Mouse (Mus musculus) MEL (cell line): ENCODE data around the gene Gatad2b. TPM values are rescaled to one million over a fixed set of nuclear protein-coding genes. Genes with fewer than 3 reads are reported as not detected.

Source experiments
- DNase-seq: peaks from one replicate; pipeline ENCODE4 v3.0.0; 2011; ENCODE audit warnings: low read depth, low spot score
- H3K27ac ChIP-seq: 2 replicates; pipeline ENCODE4 v1.5.1; 2012; ENCODE audit warnings: low read depth, mild to moderate bottlenecking, control low read depth, low read length, moderate library complexity; ENCODE audit not compliant: control insufficient read depth
- H3K27me3 ChIP-seq, 2 experiments: fragments of 150-350 bp in 1 of 2; sonication (generic) in 1 of 2; 2 replicates each; pipeline ENCODE4 v1.6.1; 2012; ENCODE audit warnings: low read length in 2 of 2, mild to moderate bottlenecking in 2 of 2, improper control_type of control experiment in 1 of 2, moderate library complexity in 1 of 2; ENCODE audit not compliant: insufficient read depth in 2 of 2, control insufficient read depth in 1 of 2
- H3K36me3 ChIP-seq, 2 experiments: 2 replicates each; pipeline ENCODE4 v1.6.1; 2012 to 2014; ENCODE audit warnings: low read length in 2 of 2, improper control_type of control experiment in 1 of 2, inconsistent platforms in 1 of 2, mild to moderate bottlenecking in 1 of 2; ENCODE audit not compliant: insufficient read depth in 2 of 2, control insufficient read depth in 1 of 2
- H3K4me1 ChIP-seq, 2 experiments: fragments of 150-350 bp in 1 of 2; sonication (generic) in 1 of 2; 2 replicates each; pipeline ENCODE4 v1.6.1; 2012; ENCODE audit warnings: low read length in 2 of 2, improper control_type of control experiment in 1 of 2, mild to moderate bottlenecking in 1 of 2; ENCODE audit not compliant: insufficient read depth in 2 of 2, control insufficient read depth in 1 of 2
- H3K4me3 ChIP-seq, 2 experiments: fragments of 150-350 bp in 1 of 2; sonication (generic) in 1 of 2; 2 replicates each; pipeline ENCODE4 v1.5.1; 2012; ENCODE audit warnings: low read depth in 2 of 2, low read length in 2 of 2, mild to moderate bottlenecking in 2 of 2, moderate library complexity in 2 of 2, control low read depth in 1 of 2, improper control_type of control experiment in 1 of 2; ENCODE audit not compliant: control insufficient read depth in 1 of 2, insufficient read depth in 1 of 2
- H3K79me2 ChIP-seq: 2 replicates; pipeline ENCODE4 v1.6.1; 2012; ENCODE audit warnings: mild to moderate bottlenecking, low read length, moderate library complexity; ENCODE audit not compliant: control insufficient read depth, poor library complexity, insufficient read depth
- H3K9ac ChIP-seq: 2 replicates; pipeline ENCODE4 v1.6.1; 2012; ENCODE audit warnings: low read depth, mild to moderate bottlenecking, control low read depth, low read length, moderate library complexity; ENCODE audit not compliant: control insufficient read depth, poor library complexity, severe bottlenecking
- H3K9me3 ChIP-seq: fragments of 150-350 bp; sonication (generic); replicated peaks from 2 replicates; pipeline ENCODE4 v1.6.1; 2012; ENCODE audit warnings: mild to moderate bottlenecking, low read length, improper control_type of control experiment, moderate library complexity; ENCODE audit not compliant: insufficient read depth
- BHLHE40 ChIP-seq: IDR thresholded peaks from 2 replicates; pipeline ENCODE4 v1.6.1; 2012; ENCODE audit warnings: low read depth, mild to moderate bottlenecking, inconsistent platforms, low read length, improper control_type of control experiment, borderline replicate concordance
- CTCF ChIP-seq, 3 experiments: IDR thresholded peaks in 2 of 3; conservative IDR thresholded peaks in 1 of 3; 2 replicates each; pipeline ENCODE4 v1.5.1; 2011 to 2012; ENCODE audit warnings: low read length in 3 of 3, low read depth in 2 of 3, mild to moderate bottlenecking in 2 of 3, improper control_type of control experiment in 1 of 3, inconsistent platforms in 1 of 3, mixed read lengths in 1 of 3, moderate library complexity in 1 of 3; ENCODE audit not compliant: control insufficient read depth in 1 of 3, insufficient read depth in 1 of 3, poor library complexity in 1 of 3, severe bottlenecking in 1 of 3
- ELF1 ChIP-seq: IDR thresholded peaks from 2 replicates; pipeline ENCODE4 v1.6.1; 2014; ENCODE audit warnings: low read depth, mild to moderate bottlenecking, inconsistent platforms, low read length, improper control_type of control experiment, moderate library complexity
- ETS1 ChIP-seq: IDR thresholded peaks from 2 replicates; pipeline ENCODE4 v1.6.1; 2012; ENCODE audit warnings: low read depth, mild to moderate bottlenecking, inconsistent platforms, low read length, improper control_type of control experiment, moderate library complexity
- GATA1 ChIP-seq: IDR thresholded peaks from 2 replicates; pipeline ENCODE4 v1.6.1; 2011; ENCODE audit warnings: low read depth, low read length, improper control_type of control experiment
- HCFC1 ChIP-seq: IDR thresholded peaks from 2 replicates; pipeline ENCODE4 v1.6.1; 2012; ENCODE audit warnings: low read depth, mild to moderate bottlenecking, inconsistent platforms, low read length, improper control_type of control experiment, moderate library complexity
- MAFK ChIP-seq: IDR thresholded peaks from 2 replicates; pipeline ENCODE4 v1.6.1; 2011; ENCODE audit warnings: low read depth, mild to moderate bottlenecking, low read length, improper control_type of control experiment, borderline replicate concordance
- MAX ChIP-seq: IDR thresholded peaks from 2 replicates; pipeline ENCODE4 v1.6.1; 2011; ENCODE audit warnings: low read length, improper control_type of control experiment
- MAZ ChIP-seq: IDR thresholded peaks from 2 replicates; pipeline ENCODE4 v1.6.1; 2012; ENCODE audit warnings: low read depth, mild to moderate bottlenecking, inconsistent platforms, low read length, improper control_type of control experiment
- MXI1 ChIP-seq: IDR thresholded peaks from 2 replicates; pipeline ENCODE4 v1.6.1; 2011; ENCODE audit warnings: mild to moderate bottlenecking, low read depth, low read length, improper control_type of control experiment
- NRF1 ChIP-seq: IDR thresholded peaks from 2 replicates; pipeline ENCODE4 v1.6.1; 2014; ENCODE audit warnings: low read depth, mild to moderate bottlenecking, inconsistent platforms, low read length, improper control_type of control experiment, moderate library complexity; ENCODE audit not compliant: poor library complexity, insufficient read depth, severe bottlenecking
- POLR2A ChIP-seq, 2 experiments: IDR thresholded peaks; 2 replicates each; pipeline ENCODE4 v1.6.1; 2011 to 2012; ENCODE audit warnings: low read length in 2 of 2, mild to moderate bottlenecking in 2 of 2, control low read depth in 1 of 2, improper control_type of control experiment in 1 of 2, low read depth in 1 of 2, moderate library complexity in 1 of 2; ENCODE audit not compliant: control insufficient read depth in 1 of 2, insufficient read depth in 1 of 2, poor library complexity in 1 of 2
- POLR2AphosphoS2 ChIP-seq: IDR thresholded peaks from 2 replicates; pipeline ENCODE4 v1.6.1; 2011; ENCODE audit warnings: low read length, improper control_type of control experiment
- POLR2AphosphoS5 ChIP-seq: IDR thresholded peaks from 2 replicates; pipeline ENCODE4 v1.6.1; 2012; ENCODE audit warnings: low read depth, borderline replicate concordance, mild to moderate bottlenecking, inconsistent platforms, low read length, moderate library complexity, mixed read lengths
- RAD21 ChIP-seq: IDR thresholded peaks from 2 replicates; pipeline ENCODE4 v1.6.1; 2011; ENCODE audit warnings: mild to moderate bottlenecking, low read depth, low read length, improper control_type of control experiment
- SIN3A ChIP-seq: IDR thresholded peaks from 2 replicates; pipeline ENCODE4 v1.6.1; 2012; ENCODE audit warnings: low read length, improper control_type of control experiment, inconsistent platforms
- SMC3 ChIP-seq: IDR thresholded peaks from 2 replicates; pipeline ENCODE4 v1.6.1; 2011; ENCODE audit warnings: low read depth, low read length, improper control_type of control experiment
- TBP ChIP-seq: IDR thresholded peaks from 2 replicates; pipeline ENCODE4 v1.8.0; 2011; ENCODE audit warnings: low read depth, low read length, improper control_type of control experiment
- TCF12 ChIP-seq: IDR thresholded peaks from 2 replicates; pipeline ENCODE4 v1.6.1; 2014; ENCODE audit warnings: low read depth, mild to moderate bottlenecking, inconsistent platforms, low read length, improper control_type of control experiment, moderate library complexity
- UBTF ChIP-seq: IDR thresholded peaks from 2 replicates; pipeline ENCODE4 v1.6.1; 2012; ENCODE audit warnings: low read depth, mild to moderate bottlenecking, inconsistent platforms, low read length, improper control_type of control experiment, moderate library complexity, borderline replicate concordance; ENCODE audit not compliant: insufficient read depth
- ZC3H11A ChIP-seq: IDR thresholded peaks from 2 replicates; pipeline ENCODE4 v1.6.1; 2012; ENCODE audit warnings: low read depth, mild to moderate bottlenecking, inconsistent platforms, low read length, improper control_type of control experiment
- ZNF384 ChIP-seq: IDR thresholded peaks from 2 replicates; pipeline ENCODE4 v1.6.1; 2012; ENCODE audit warnings: low read depth, mild to moderate bottlenecking, inconsistent platforms, low read length, improper control_type of control experiment
- polyA plus RNA-seq, 2 experiments: library from polyadenylated mRNA; stranded (reverse) in 1 of 2; unstranded in 1 of 2; fragments of >175 nt in 1 of 2; fragments of >200 nt in 1 of 2; gene quantifications; 2 replicates each; pipeline versions ENCODE4 v1.2.1 to v1.2.4; 2012; ENCODE audit warnings: low replicate concordance in 2 of 2, low read depth in 1 of 2; ENCODE audit not compliant: insufficient read length in 2 of 2, insufficient read depth in 1 of 2, missing spikeins in 1 of 2
- total RNA-seq: library from RNA; depleted of rRNA; stranded (reverse); fragments of 300-350 nt; gene quantifications from 2 replicates; pipeline ENCODE4 v1.2.3, GENCODE M21; 2012

Gene Gatad2b
- total and polyA plus RNA-seq, 3 experiments: 9.1 to 37.6 TPM; not detected in 1

DNA sequence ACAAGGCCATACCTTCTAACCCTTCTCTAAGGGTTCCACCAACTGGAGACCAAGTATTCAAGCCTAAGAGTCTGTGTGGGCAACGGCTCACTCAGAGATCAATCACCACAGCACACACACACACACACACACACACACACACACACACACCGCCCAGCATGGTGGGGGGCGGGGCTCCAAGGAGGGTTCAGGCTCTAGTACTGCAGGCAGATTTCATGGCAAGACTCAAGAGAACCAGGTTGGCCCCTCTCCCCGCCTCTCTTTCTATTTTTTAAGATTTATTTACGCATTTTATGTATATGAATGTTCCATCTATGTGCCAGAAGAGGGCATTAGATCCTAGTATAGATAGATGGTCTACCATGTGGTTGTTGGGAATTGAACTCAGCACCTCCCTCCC is 79.8 kb downstream of the Gatad2b start:
- Histone ChIP-seq H3K9me3 (no peaks in the 10 kb centered on the region), H3K9ac (peak overlapping the region; percentile 41), H3K4me3 (peak overlapping the region; percentile 41 to 46), H3K27ac (no peak overlapping the region), H3K4me1 (peaks cover 0 to 6% of the 10 kb centered on the region in 2 experiments; a peak in 3 of 4 replicates), H3K36me3 (no peaks in the 10 kb centered on the region), H3K79me2 (no peaks in the 10 kb centered on the region), H3K27me3 (no peaks in the 10 kb centered on the region)
- peak; percentile 58 for DNase-seq
- TF ChIP-seq SIN3A: no peak
- peak; percentile 55 for TF ChIP-seq GATA1
- TF ChIP-seq TCF12: no peak
- TF ChIP-seq SMC3: 0 out of 2 replicates have a peak, but pooled peaks have one; percentile 11
- TF ChIP-seq MAX: no peak
- no peak for TF ChIP-seq HCFC1
- no peak for TF ChIP-seq POLR2AphosphoS2
- TF ChIP-seq POLR2A (IDR thresholded peaks at IDR 0.05; ENCODE audit: control insufficient read depth in 1 of 2, insufficient read depth in 1 of 2, low read depth in 1 of 2, low read length in 2 of 2, poor library complexity in 1 of 2): no peak
- no peak for TF ChIP-seq NRF1
- TF ChIP-seq RAD21: no peak

DNA sequence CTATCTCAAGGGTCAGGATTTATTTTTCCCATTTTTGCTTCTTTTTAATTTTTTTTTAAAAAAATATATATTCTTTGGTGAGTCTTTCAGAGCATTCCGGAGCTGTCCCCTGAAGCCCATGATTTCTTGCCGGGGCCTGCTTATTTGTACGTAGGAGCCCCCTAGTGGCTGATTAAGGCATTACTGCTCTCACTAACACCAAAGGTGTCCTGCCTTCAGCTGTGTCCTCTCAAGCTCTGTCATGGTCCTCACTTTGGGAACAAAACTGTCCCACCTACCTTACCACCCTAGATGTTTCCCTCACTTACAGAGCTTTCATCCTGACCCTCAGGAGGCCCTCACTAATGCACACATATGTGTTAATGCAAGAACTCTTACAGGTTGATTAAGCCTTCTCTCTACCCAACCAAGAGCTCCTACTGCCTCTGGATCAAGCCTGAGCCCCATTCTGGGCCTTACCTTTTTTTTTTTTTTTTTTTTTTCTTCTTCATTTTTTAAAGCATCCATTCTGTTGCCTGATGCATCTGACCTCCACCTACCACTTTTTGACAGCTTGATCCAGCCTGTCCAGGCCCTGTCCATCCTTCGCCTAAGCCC is 80.6 kb downstream of the Gatad2b start:
- Histone ChIP-seq H3K4me1 (peaks cover 0 to 6% of the 10 kb centered on the region in 2 experiments; a peak in 3 of 4 replicates), H3K36me3 (no peaks in the 10 kb centered on the region), H3K4me3 (peak overlapping the region; percentile 41 to 46), H3K9me3 (no peaks in the 10 kb centered on the region), H3K79me2 (no peaks in the 10 kb centered on the region), H3K27me3 (no peaks in the 10 kb centered on the region), H3K9ac (peak overlapping the region; percentile 41; the same call in 1 of the 2 replicates), H3K27ac (no peak overlapping the region)
- TF ChIP-seq SIN3A (peak; percentile 84), ZNF384 (peak; percentile 79), BHLHE40 (peak; percentile 34; the same call in 1 of the 2 replicates), TCF12 (0 out of 2 replicates have a peak, but pooled peaks have one; percentile 27), CTCF (IDR thresholded peaks at IDR 0.05 in 2 of 3, conservative IDR thresholded peaks at IDR 0.05 in 1 of 3; ENCODE audit: control insufficient read depth in 1 of 3, insufficient read depth in 1 of 3, low read depth in 2 of 3, low read length in 3 of 3, poor library complexity in 1 of 3, severe bottlenecking in 1 of 3) (peak; percentile 87 to 97 (median 97)), ETS1 (no peak), UBTF (no peak), ELF1 (no peak), RAD21 (peak; percentile 98), GATA1 (no peak), SMC3 (peak; percentile 96), MAZ (peak; percentile 78; the same call in 1 of the 2 replicates), ZC3H11A (peak; percentile 93), POLR2AphosphoS5 (no peak), HCFC1 (peak; percentile 46; the same call in 1 of the 2 replicates), MXI1 (peak; percentile 69), MAFK (no peak), TBP (0 out of 2 replicates have a peak, but pooled peaks have one; percentile 28)
- DNase-seq: peak; percentile 96
